Mouse (Mus musculus) thymus, adult 2 months (tissue): Measurements from ENCODE around the gene Pced1b.

Experiments used
- CTCF ChIP-seq: fragments of 200-500 bp; IDR thresholded peaks from 2 replicates; pipeline ENCODE4 v1.5.1; 2012; ENCODE audit warnings: mild to moderate bottlenecking, control low read depth, low read length, moderate library complexity, borderline replicate concordance; ENCODE audit not compliant: control insufficient read depth, poor library complexity, insufficient read depth; ENCODE audit errors: extremely low read depth
- POLR2A ChIP-seq: fragments of 200-500 bp; IDR thresholded peaks from 2 replicates; pipeline ENCODE4 v1.6.1; 2012; ENCODE audit warnings: mild to moderate bottlenecking, low read length, control low read depth, moderate library complexity; ENCODE audit not compliant: control insufficient read depth, poor library complexity, insufficient read depth; ENCODE audit errors: extremely low read depth

GRCm38 (mm10) chr15:97280776-97281175 is 33.9 kb downstream of the Pced1b start:
- TF ChIP-seq CTCF (no peak), POLR2A (no peak)
